Mouse (Mus musculus): ENCODE results near the gene Ceacam2.

- no peak for TF ChIP-seq CTCF (IDR thresholded peaks at IDR 0.05; ENCODE audit: low read depth, low read length)
- no peak for TF ChIP-seq POLR2A (IDR thresholded peaks at IDR 0.05; ENCODE audit: extremely low read depth, insufficient read depth, low read length)
Measured at GRCm38 (mm10) chr7:25584651-25585050, 45.0 kb upstream of the Ceacam2 start.

All from liver, adult 2 months (tissue).